Comparison of ENCODE assay signal across 10 mouse cellular contexts in genomic region chr1:131110525-131111106, GRCm38 (mm10). TPM values are rescaled to one million over a fixed set of nuclear protein-coding genes. Genes with fewer than 3 reads are reported as not detected.
DNase-seq lines count a peak whose midpoint lies in the region; ATAC-seq lines count a peak whose summit lies in the region.
"Had no signal": no experiment of that assay in that cellular context is flagged by ENCODE, and none has a peak within 500 bp of the region (broad histone marks: within the 10 kb centered on the region; RNA-seq: fewer than 3 reads in every experiment).

No protein-coding gene starts in this region.

- no peaks in the 10 kb centered on the region for H3K9me3 ChIP-seq in midbrain, embryonic 15.5 days
- H3K9me3 ChIP-seq: liver, embryonic 13.5 days had no signal

- ATAC-seq in frontal cortex, adult (ENCODE audit: low TSS enrichment) = 0 out of 2 replicates have a peak, but pooled peaks have one; percentile 32
- ATAC-seq in granulocyte monocyte progenitor cell, adult 5-6 weeks (replicated peaks; ENCODE audit: poor library complexity, severe bottlenecking) = peak; percentile 90
- ATAC-seq in midbrain, embryonic 15.5 days (replicated peaks) = no peak

- no peak overlapping the region for H3K4me3 ChIP-seq in midbrain, embryonic 15.5 days
- H3K4me3 ChIP-seq: liver, embryonic 13.5 days had no signal

- WGBS in midbrain, embryonic 15.5 days = 76% methylated on average over 12 of the region's 12 CpGs

- DNase-seq in frontal cortex, postnatal 10 days (ENCODE audit: low spot score in 2 of 2) = no peak
- DNase-seq in A20 (ENCODE audit: low read depth, low spot score) (peak; percentile 87), adipocyte (ENCODE audit: low spot score) (no peak), MN1 (ENCODE audit: low spot score) (no peak)
- peak; percentile 60 for DNase-seq in lung, postnatal 10 days
- DNase-seq: cerebellum, adult 11-12 months; liver, embryonic 13.5 days had no signal

- no peak overlapping the region for H3K27ac ChIP-seq in midbrain, embryonic 15.5 days
- H3K27ac ChIP-seq: liver, embryonic 13.5 days had no signal

- no peak overlapping the region for H3K4me2 ChIP-seq in midbrain, embryonic 15.5 days
- H3K4me2 ChIP-seq: liver, embryonic 13.5 days had no signal

- no peak overlapping the region for H3K9ac ChIP-seq in midbrain, embryonic 15.5 days
- H3K9ac ChIP-seq: liver, embryonic 13.5 days had no signal

- no peaks in the 10 kb centered on the region for H3K36me3 ChIP-seq in midbrain, embryonic 15.5 days (replicated peaks)
- H3K36me3 ChIP-seq: liver, embryonic 13.5 days had no signal

- H3K4me1 ChIP-seq in midbrain, embryonic 15.5 days = no peaks in the 10 kb centered on the region

- no peaks in the 10 kb centered on the region for H3K27me3 ChIP-seq in midbrain, embryonic 15.5 days (replicated peaks)
- H3K27me3 ChIP-seq: liver, embryonic 13.5 days had no signal

RNA-seq across cellular contexts. Expression of gene Mapkapk2, which starts 13.0 kb away (rescaled TPM):
- 212 and 254 TPM in 2 replicates for total RNA-seq in granulocyte monocyte progenitor cell, adult 5-6 weeks (2014; fragmentation: Nextera tagmentation)
- 209 and 233 TPM in 2 replicates for total RNA-seq in granulocyte monocyte progenitor cell, adult 5-6 weeks (2017)
- polyA plus RNA-seq in midbrain, embryonic 15.5 days (2015; fragmentation: Nextera tagmentation; extraction: Ambion mirVana) = 17.9 and 22.2 TPM in 2 replicates

RNA-seq across cellular contexts. Expression of gene Dyrk3, which starts 27.5 kb away (rescaled TPM):
- total RNA-seq in granulocyte monocyte progenitor cell, adult 5-6 weeks (2014; fragmentation: Nextera tagmentation) = 6.1 and 6.2 TPM in 2 replicates
- total RNA-seq in granulocyte monocyte progenitor cell, adult 5-6 weeks (2017) = 4.1 and 6.3 TPM in 2 replicates
- polyA plus RNA-seq in midbrain, embryonic 15.5 days (2015; fragmentation: Nextera tagmentation; extraction: Ambion mirVana) = 15.5 and 17.8 TPM in 2 replicates

RNA-seq across cellular contexts. Expression of gene Eif2d, which starts 42.4 kb away (rescaled TPM):
- 43.3 and 44.9 TPM in 2 replicates for total RNA-seq in granulocyte monocyte progenitor cell, adult 5-6 weeks (2014; fragmentation: Nextera tagmentation)
- 17.1 and 25.6 TPM in 2 replicates for total RNA-seq in granulocyte monocyte progenitor cell, adult 5-6 weeks (2017)
- polyA plus RNA-seq in midbrain, embryonic 15.5 days (2015; fragmentation: Nextera tagmentation; extraction: Ambion mirVana) = 50.7 and 53.6 TPM in 2 replicates

Comparison
In these comparisons a context has a peak if more than half of its experiments do, and no peak if none do; other contexts are left out.
1. DNase-seq: peak in A20 (single experiment) and lung, postnatal 10 days (single experiment); none in frontal cortex, postnatal 10 days (0 of 2), adipocyte (single experiment) and MN1 (single experiment).